Mouse (Mus musculus): ENCODE measurements around the gene Cdyl. TPM values are rescaled to one million over a fixed set of nuclear protein-coding genes. Genes with fewer than 3 reads are reported as not detected.

The Cdyl gene
- polyA plus RNA-seq, 1 experiment = 8.3 TPM

GRCm38 (mm10) chr13:35670875-35671274 is 11.2 kb downstream of the Cdyl start:
- WGBS = 44% methylated on average over 4 of the region's 4 CpGs
- no peaks in the 10 kb centered on the region for H3K27me3 ChIP-seq (ENCODE audit: control insufficient read depth, insufficient read depth, low read length)

GRCm38 (mm10) chr13:35676921-35677320 is 17.3 kb downstream of the Cdyl start:
- TF ChIP-seq POLR2A (IDR thresholded peaks at IDR 0.05; ENCODE audit: borderline replicate concordance, insufficient read depth, low read length) (no peak), CTCF (IDR thresholded peaks at IDR 0.05; ENCODE audit: borderline replicate concordance, insufficient read depth, low read depth, low read length) (no peak)
- DNase-seq = no peak
- Histone ChIP-seq H3K4me1 (ENCODE audit: control insufficient read depth, insufficient read depth, low read length) (no peaks in the 10 kb centered on the region), H3K27me3 (ENCODE audit: control insufficient read depth, insufficient read depth, low read length) (no peaks in the 10 kb centered on the region), H3K4me3 (replicated peaks; ENCODE audit: insufficient read depth, low read depth, low read length) (no peak overlapping the region), H3K27ac (ENCODE audit: insufficient read depth, low read length) (no peak overlapping the region)
- WGBS = 100% methylated on average over 1 of the region's 1 CpGs

More at GRCm38 (mm10) chr13:35670875-35671274, 11.2 kb downstream of the Cdyl start:
- no peak for DNase-seq
- Histone ChIP-seq H3K4me3 (replicated peaks; ENCODE audit: insufficient read depth, low read depth, low read length) (no peak overlapping the region), H3K4me1 (ENCODE audit: control insufficient read depth, insufficient read depth, low read length) (no peaks in the 10 kb centered on the region), H3K27ac (ENCODE audit: insufficient read depth, low read length) (no peak overlapping the region)
- TF ChIP-seq CTCF (IDR thresholded peaks at IDR 0.05; ENCODE audit: borderline replicate concordance, insufficient read depth, low read depth, low read length) (no peak), POLR2A (IDR thresholded peaks at IDR 0.05; ENCODE audit: borderline replicate concordance, insufficient read depth, low read length) (no peak)

- WGBS = 89% methylated on average over 7 of the region's 7 CpGs
- no peak for DNase-seq
- Histone ChIP-seq H3K4me1 (ENCODE audit: control insufficient read depth, insufficient read depth, low read length) (no peaks in the 10 kb centered on the region), H3K4me3 (replicated peaks; ENCODE audit: insufficient read depth, low read depth, low read length) (no peak overlapping the region), H3K27ac (ENCODE audit: insufficient read depth, low read length) (no peak overlapping the region), H3K27me3 (ENCODE audit: control insufficient read depth, insufficient read depth, low read length) (no peaks in the 10 kb centered on the region)
- TF ChIP-seq POLR2A (IDR thresholded peaks at IDR 0.05; ENCODE audit: borderline replicate concordance, insufficient read depth, low read length) = no peak
- TF ChIP-seq CTCF (IDR thresholded peaks at IDR 0.05; ENCODE audit: borderline replicate concordance, insufficient read depth, low read depth, low read length) = no peak
Measured at GRCm38 (mm10) chr13:35677433-35678051, 17.9 kb downstream of the Cdyl start.

- TF ChIP-seq POLR2A (IDR thresholded peaks at IDR 0.05; ENCODE audit: borderline replicate concordance, insufficient read depth, low read length) (no peak), CTCF (IDR thresholded peaks at IDR 0.05; ENCODE audit: borderline replicate concordance, insufficient read depth, low read depth, low read length) (no peak)
- DNase-seq = no peak
- no peak overlapping the region for H3K27ac ChIP-seq (ENCODE audit: insufficient read depth, low read length)
- H3K4me1 ChIP-seq (ENCODE audit: control insufficient read depth, insufficient read depth, low read length) = no peaks in the 10 kb centered on the region
- 74% methylated on average over 6 of the region's 6 CpGs for WGBS
- no peaks in the 10 kb centered on the region for H3K27me3 ChIP-seq (ENCODE audit: control insufficient read depth, insufficient read depth, low read length)
- no peak overlapping the region for H3K4me3 ChIP-seq (replicated peaks; ENCODE audit: insufficient read depth, low read depth, low read length)
Measured at GRCm38 (mm10) chr13:35678691-35679090, 19.1 kb downstream of the Cdyl start.

- no peak for TF ChIP-seq POLR2A (IDR thresholded peaks at IDR 0.05; ENCODE audit: borderline replicate concordance, insufficient read depth, low read length)
- WGBS = 86% methylated on average over 3 of the region's 3 CpGs
Measured at GRCm38 (mm10) chr13:35681361-35681760, 21.7 kb downstream of the Cdyl start.

GRCm38 (mm10) chr13:35686273-35686672 is 26.6 kb downstream of the Cdyl start:
- Histone ChIP-seq H3K4me3 (replicated peaks; ENCODE audit: insufficient read depth, low read depth, low read length) (no peak overlapping the region), H3K27me3 (ENCODE audit: control insufficient read depth, insufficient read depth, low read length) (no peaks in the 10 kb centered on the region), H3K27ac (ENCODE audit: insufficient read depth, low read length) (no peak overlapping the region), H3K4me1 (ENCODE audit: control insufficient read depth, insufficient read depth, low read length) (peaks cover 3% of the 10 kb centered on the region; the same call in 1 of the 2 replicates)
- peak in 1 of 2 experiments; percentile 16 for DNase-seq
- WGBS = 19% methylated on average over 8 of the region's 8 CpGs
- TF ChIP-seq POLR2A (IDR thresholded peaks at IDR 0.05; ENCODE audit: borderline replicate concordance, insufficient read depth, low read length) (no peak), CTCF (IDR thresholded peaks at IDR 0.05; ENCODE audit: borderline replicate concordance, insufficient read depth, low read depth, low read length) (no peak)

More at GRCm38 (mm10) chr13:35681361-35681760, 21.7 kb downstream of the Cdyl start:
- Histone ChIP-seq H3K4me1 (ENCODE audit: control insufficient read depth, insufficient read depth, low read length) (peaks cover 3% of the 10 kb centered on the region; the same call in 1 of the 2 replicates), H3K27ac (ENCODE audit: insufficient read depth, low read length) (no peak overlapping the region), H3K4me3 (replicated peaks; ENCODE audit: insufficient read depth, low read depth, low read length) (no peak overlapping the region), H3K27me3 (ENCODE audit: control insufficient read depth, insufficient read depth, low read length) (no peaks in the 10 kb centered on the region)
- no peak for DNase-seq

GRCm38 (mm10) chr13:35689560-35689959 is 29.9 kb downstream of the Cdyl start:
- Histone ChIP-seq H3K27ac (ENCODE audit: insufficient read depth, low read length) (no peak overlapping the region), H3K4me3 (replicated peaks; ENCODE audit: insufficient read depth, low read depth, low read length) (no peak overlapping the region), H3K4me1 (ENCODE audit: control insufficient read depth, insufficient read depth, low read length) (peaks cover 3% of the 10 kb centered on the region; the same call in 1 of the 2 replicates), H3K27me3 (ENCODE audit: control insufficient read depth, insufficient read depth, low read length) (no peaks in the 10 kb centered on the region)
- WGBS = 94% methylated on average over 3 of the region's 3 CpGs
- no peak for DNase-seq
- TF ChIP-seq CTCF (IDR thresholded peaks at IDR 0.05; ENCODE audit: borderline replicate concordance, insufficient read depth, low read depth, low read length) (no peak), POLR2A (IDR thresholded peaks at IDR 0.05; ENCODE audit: borderline replicate concordance, insufficient read depth, low read length) (no peak)

GRCm38 (mm10) chr13:35717658-35718057 is 58.0 kb downstream of the Cdyl start:
- no peak for DNase-seq
- Histone ChIP-seq H3K27me3 (ENCODE audit: control insufficient read depth, insufficient read depth, low read length) (no peaks in the 10 kb centered on the region), H3K4me1 (ENCODE audit: control insufficient read depth, insufficient read depth, low read length) (no peaks in the 10 kb centered on the region), H3K27ac (ENCODE audit: insufficient read depth, low read length) (no peak overlapping the region), H3K4me3 (replicated peaks; ENCODE audit: insufficient read depth, low read depth, low read length) (no peak overlapping the region)
- TF ChIP-seq POLR2A (IDR thresholded peaks at IDR 0.05; ENCODE audit: borderline replicate concordance, insufficient read depth, low read length) = no peak
- 93% methylated on average over 4 of the region's 4 CpGs for WGBS

Measured in cerebellum, adult 2 months (tissue).